Mouse (Mus musculus) adrenal gland, postnatal 25 days (tissue): ENCODE results near the gene 2210408I21Rik. TPM values are rescaled to one million over a fixed set of nuclear protein-coding genes. Genes with fewer than 3 reads are reported as not detected.
"Not testable (repeated sequence)": the region's sequence is repeated elsewhere in the genome, so short reads cannot be mapped to it uniquely, and the experiment has no call there.

ENCODE experiments used
- DNase-seq: peaks from one replicate; pipeline ENCODE4 v3.0.0; 2021; ENCODE audit warnings: mixed read lengths
- long read RNA-seq: library from polyadenylated mRNA; stranded (forward); transcript quantifications from one replicate; pipeline ENCODE4 v2.0.0, GENCODE M21; 2021
- total RNA-seq: library from RNA; stranded (reverse); gene quantifications from 2 replicates; pipeline ENCODE4 v1.2.3, GENCODE M21; 2021

2210408I21Rik gene
- total RNA-seq, result 11.2 TPM in 2 replicates
- long read RNA-seq, partial matches to known transcripts, result 1 of 5 reads
- long read RNA-seq, other reads (novel, unspliced or antisense), result 2 of 5 reads

DNA sequence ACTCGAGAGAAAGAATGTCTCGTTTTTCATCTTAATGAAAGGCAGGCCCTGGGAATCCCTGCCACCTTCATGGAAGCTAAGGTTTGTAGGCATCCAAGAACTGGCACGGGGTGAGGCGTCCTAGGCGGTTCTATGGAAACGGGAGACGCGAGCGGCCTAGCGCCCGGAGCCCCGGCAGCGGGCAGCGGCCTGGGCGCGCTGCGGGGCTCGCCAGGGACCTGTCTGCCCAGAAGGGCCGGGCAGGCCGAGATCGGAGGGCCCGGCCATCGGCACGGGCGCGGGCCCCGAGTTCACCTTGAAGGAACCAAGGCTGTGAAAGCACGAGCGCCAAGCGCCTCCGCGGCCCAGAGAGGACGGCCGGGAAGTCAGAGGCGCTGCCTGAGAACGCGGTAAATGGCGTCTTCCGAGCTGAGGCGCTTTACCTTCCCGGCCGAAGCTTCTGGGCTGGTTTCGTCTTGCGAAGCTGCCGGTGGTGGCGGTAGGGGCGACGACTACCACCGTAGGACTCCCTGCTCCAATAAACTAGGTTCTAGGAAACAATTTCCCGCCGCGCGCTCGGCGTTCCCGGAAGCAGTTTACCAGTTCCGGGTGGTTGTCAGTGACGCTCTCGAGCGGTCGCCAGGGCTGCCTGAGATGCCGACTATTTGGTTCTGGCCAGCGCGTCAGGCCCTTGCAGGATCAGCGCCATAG is at the start of gene 2210408I21Rik, which contains the start of gene Slf1:
2210408I21Rik (plus strand) TSS at position 610 of the 690 bp plus-strand sequence.
Slf1 (minus strand) TSS at position 543 of the 690 bp plus-strand sequence.
- peak; percentile 89 for DNase-seq

DNA sequence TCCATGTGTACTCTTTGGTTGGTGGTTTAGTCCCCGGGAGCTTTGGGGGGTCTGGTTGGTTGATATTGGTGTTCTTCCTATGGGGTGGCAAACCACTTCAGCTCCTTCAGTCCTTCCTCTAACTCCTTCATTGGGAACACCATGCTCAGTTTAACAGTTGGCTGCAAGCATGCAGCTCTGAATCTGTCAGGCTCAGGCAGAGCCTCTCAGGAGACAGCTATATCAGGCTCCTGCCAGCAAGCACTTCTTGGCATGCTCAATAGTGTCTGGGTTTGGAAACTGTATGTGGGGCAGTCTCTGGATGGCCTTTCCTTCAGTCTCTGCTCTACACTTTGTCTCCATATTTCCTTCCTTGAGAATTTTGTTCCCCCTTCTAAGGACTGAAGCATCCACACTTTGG is 42.5 kb upstream of the 2210408I21Rik start:
- not testable (repeated sequence) for DNase-seq

DNA sequence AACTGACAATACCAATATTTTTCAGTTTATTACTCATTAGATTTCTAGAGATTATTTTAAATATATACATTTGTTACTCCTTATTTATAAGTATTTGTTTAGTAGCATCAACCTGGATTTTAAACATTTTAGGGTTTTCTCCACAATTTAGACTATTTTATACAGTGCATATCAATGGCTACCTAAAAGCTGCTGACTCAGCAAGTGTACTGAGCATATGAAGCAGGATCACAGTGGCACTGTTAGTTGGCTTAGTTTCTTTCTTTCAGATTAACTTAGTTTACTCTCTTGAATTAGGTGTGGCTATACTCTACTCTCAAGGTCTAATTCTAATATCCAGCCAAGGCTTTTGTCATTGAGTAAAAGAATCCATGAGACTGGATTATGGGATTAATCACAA is 27.6 kb upstream of the 2210408I21Rik start:
- no peak for DNase-seq

DNA sequence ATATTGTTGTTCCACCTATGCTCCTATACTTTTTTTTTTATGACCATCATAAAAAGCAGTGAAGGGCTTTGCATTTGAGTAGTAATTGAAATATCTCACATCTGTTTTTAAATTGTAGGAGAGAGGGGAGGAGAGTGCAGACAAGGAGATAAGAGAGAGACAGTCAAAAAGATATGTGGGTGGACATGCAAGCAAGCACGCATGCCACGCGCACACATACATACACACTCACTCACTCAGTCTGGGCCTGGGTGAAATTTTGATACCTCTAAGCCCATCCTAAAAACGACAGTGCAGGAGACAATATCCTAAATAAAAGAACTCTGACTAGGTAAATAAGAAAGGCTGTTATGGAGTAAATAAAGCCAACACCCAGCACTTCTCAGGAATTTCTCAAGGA is 16.6 kb upstream of the 2210408I21Rik start:
- no peak for DNase-seq

DNA sequence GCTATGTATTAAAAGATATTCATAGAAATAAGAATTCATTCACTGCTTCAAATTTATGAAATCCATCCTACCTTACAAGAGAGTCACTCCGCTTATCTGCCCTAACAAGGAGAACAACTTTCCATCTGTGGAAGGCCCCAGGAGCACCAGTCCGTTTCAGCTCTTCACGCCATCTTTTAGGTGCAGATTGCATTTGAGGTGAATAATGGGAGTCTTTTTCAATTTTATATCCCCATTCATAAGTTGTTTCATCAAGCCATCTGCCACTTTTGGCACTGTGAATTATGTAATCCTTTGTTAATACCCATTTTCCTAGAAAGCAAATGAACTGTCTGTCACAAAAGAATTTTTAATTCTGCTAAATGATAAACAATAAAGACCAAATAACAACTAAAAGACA is 10.2 kb upstream of the 2210408I21Rik start:
- DNase-seq, result no peak

DNA sequence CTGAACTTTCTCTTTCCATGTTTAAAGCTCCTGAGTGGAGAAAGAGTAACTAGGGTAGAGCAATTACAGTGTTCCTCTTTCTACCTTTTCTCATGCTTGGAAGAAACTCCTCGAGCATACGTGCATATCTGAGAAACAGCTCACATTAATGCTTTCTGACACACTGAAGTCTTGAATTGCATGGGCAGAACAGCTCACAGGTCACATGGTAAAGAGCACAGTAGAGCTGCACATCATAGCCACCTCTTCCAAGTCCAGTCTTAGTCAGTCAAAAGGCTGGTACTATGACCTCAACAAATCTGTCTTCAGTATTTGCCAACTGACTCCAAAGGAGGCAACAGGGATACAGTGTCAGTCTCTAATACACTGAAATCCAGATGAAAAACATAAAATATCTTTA is 7.1 kb upstream of the 2210408I21Rik start:
- no peak for DNase-seq

DNA sequence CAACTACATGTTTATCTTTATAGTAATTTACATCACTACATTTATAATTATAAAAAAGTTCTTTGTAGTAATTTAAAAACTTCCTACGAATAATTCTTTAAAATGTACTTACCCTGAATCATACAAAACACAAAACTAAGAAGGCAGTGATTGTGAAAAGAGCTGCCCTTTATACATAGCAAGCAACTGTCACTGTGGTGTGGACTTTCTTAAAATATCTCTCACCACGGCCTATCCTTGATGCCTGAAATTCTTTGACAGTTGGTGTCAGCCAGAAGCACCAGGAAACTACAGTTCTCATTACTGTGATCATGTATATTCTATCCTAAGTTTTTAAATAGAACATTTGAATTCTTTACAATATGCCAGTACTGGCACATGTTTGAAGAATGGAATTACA is 4.2 kb upstream of the 2210408I21Rik start:
- no peak for DNase-seq

DNA sequence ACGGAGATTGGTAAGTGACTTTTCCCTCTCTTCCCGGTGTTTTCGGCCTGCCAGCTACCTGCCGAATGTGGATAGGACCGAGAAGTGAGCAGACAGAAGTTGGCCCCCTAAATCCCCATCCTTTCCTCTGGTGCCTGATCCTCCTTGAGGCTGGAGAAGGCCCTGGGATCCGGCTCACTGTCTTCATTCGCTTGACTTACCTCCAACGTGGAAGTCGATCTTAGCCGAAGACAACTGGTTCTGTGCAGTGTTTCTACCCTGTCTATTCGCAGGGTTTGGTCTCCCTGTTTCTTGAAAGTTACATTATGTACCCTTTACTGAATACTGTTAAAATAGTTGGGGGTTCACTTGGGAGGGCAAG is 261 bp downstream of the 2210408I21Rik start:
- no peak for DNase-seq

DNA sequence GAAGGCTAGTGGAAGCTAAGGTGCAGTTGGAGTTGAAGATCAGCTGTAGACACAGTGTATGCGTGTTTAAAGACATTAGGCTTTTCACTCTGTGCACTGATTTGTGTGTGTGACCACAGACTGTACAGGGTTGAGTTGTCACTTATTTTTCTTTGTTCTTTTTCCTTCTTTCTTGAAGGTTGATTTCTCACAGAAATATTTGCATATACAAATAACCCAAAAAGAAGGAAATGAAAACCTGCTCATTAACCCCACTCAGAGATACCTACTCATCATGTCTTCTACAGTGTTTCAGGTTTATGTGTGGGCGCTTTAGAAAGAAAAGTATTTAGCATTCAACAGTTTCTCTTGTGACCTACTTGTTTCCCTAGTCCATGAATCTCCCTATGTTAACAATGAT is 5.5 kb downstream of the 2210408I21Rik start:
- no peak for DNase-seq

DNA sequence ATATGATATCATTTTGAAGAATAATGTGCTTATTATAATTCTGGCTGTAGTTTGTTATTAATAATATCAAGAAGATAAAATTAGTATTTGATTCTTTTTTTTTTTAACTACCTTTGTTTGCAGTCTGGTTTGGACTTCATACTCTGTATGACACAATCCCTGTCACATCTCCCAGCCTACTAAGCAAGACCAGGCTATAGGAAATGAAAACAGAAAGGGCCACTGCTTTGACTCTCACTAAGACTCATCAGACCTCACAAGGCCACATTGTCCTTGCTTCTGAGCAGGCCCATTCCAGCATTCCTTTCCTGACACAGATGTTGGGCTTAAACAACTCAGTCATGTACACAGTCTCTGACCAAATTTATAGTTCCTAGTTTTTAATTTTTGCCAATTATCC is 42.6 kb downstream of the 2210408I21Rik start:
- no peak for DNase-seq

DNA sequence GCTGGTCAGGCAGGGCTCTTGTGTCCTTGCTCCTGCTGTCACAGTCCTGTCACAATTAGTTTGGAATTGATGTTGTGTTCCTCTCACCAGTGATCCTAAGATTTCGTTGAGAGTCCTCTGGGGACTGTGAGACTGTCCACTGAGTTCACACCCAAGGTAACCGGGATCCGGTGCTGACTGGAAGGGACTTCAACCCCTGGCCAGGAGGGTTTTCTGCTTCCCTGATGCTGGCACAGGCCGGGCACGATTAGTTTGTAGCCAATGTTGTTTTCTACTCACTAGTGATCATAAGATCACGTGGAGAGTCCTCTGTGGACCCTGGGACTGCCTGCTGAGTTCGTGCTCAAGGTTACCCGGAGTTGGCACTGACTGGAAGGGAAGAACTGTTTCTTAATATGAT is 55.3 kb downstream of the 2210408I21Rik start:
- no peak for DNase-seq

DNA sequence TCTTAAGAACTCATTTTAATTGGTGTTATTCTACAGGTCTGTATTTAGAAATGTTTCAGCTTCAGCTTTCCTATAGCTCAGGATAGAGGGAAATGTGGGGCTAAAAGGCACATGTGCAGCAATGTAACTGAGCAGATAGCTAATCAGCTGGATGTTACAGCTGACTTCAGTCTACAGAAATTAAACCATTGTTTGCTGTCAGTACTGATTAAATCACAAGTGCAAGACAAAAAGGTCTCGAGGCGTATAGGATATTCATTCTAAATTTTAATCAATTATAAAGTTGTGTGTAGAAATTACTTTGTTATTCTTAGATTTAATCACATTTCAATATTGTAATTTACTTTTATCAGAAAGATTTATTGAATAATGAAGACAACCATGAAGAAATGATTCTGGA is 56.9 kb downstream of the 2210408I21Rik start:
- no peak for DNase-seq

DNA sequence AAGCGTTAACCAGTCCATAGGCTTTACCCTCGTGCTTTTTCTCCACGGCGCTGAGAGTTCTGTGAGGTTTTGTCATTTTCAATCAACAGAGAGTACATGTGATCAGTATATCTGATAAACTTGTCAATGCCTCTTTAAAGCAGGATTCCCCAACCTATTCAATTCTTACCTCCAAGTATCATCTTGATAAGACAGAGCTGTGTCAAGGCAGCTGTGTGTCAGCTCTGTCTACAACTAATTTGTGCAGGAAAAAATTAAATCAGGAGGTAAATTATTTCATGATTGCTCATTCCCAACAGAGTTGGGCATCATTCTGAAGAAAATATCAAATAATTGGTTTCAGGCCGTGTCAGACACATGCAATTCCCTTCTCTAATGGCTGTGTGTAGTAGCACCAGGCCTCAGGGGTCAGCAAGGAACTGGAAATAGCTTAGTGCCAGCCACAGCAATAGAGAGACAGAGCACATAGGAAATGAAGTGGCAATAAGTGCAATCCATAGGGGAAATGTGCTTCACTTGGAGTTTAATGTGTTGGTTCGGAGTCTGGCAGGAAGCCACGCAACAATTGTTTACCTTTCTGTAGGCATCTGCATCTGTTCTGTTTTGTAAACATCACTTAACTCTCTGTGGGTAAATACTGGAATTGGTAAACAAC is 73.6 kb downstream of the 2210408I21Rik start:
- DNase-seq, result no peak

DNA sequence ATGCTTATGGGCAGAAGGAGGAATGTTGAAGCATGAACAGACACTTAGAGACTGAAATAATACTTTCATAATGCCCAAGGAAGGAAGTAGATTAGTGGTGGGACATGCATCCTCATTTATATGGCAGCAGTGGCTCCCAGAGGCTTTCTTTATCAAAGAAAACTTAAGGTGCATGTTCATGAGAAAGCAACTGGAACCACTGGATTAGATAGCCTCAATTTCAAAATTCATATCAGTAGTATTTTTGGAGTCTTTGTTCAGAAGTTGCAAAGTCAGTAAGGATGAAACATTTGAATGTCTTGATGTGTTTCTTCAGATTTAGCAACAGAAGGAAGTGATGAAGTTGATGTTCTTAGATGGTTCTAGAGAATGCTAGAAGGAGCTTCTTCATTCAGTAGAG is 77.9 kb downstream of the 2210408I21Rik start:
- no peak for DNase-seq

DNA sequence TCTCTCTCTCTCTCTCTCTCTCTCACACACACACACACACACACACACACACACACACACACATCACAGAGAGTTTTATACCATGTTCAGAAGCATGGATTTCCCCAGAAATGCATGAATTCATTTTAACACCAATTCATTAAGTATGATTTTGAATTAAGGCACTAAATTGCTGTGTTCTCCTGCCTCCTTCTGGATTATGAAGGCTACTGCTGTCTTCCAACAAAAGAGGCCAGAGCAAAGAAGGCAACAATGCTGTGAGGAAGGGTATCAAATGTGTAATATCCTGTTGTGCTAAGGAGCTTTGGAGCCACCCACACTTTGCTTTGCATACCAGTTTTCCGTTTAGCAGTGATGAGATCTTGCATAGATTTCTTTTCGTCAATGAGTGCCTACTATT is 80.1 kb downstream of the 2210408I21Rik start:
- no peak for DNase-seq

DNA sequence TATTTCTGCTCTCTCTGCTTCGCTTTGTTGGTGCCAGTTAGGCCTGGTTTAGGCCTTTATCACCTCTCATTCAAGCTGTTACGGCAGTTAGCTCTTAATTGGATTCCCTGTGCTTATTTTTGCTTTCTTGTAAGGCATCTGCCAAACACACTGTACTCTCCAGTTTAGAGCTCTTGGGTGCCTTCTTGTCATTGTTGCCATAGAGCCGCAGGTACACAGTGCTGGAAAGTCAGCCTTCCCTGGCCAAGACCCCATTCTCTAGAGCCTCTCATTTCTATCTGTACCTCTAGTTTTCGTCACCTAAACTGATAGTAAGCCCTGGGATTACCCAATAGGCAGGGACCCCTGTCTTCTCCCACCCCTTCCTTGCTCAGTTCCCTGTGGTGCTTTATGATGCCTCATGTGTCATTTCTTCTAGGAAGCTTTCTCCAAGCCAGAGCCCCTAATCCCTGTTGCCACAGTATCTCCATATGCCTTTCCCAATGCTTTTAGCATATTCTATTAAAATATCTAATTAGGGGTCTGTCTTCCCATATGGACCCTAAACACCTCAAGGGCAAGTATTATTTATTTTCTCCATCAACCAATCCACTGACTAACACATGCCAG is 82.4 kb downstream of the 2210408I21Rik start:
- DNase-seq, result no peak

DNA sequence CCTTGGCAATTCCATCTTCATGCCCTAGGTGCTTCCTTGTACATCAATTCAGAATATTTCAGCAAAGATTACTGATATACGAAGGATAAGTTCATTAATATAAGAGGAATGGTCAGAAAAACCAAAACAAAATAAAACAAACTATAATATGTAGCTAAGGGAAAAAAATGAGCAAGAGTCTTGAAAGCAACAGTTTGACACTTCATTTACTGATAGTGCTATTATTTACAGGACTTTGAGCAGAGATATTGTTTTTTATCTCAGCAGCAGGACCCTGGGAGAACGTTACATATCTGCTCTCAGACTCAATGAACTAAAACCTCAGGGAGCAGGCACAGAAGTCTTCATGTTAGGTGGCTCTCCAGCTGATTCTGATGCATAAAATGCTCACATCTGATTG is 85.7 kb downstream of the 2210408I21Rik start:
- no peak for DNase-seq

DNA sequence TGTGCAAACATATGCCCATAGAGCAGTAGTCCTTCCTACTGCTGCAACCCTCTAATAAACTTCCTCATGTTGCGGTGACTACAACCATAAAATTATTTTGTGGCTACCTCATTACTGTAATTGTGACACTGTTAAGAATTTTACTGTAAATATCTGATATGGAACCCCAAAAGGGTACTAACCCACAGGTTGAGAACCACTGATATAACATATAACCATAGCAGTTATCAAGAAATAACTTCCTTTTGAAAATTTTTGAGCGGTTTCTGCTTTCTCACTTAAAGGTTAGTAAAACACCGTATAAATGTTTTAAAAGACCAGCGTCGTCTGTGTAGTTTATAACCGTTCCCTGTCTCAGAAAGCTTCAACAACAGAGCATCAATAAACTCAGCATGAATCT is 121.2 kb downstream of the 2210408I21Rik start:
- DNase-seq, result no peak

DNA sequence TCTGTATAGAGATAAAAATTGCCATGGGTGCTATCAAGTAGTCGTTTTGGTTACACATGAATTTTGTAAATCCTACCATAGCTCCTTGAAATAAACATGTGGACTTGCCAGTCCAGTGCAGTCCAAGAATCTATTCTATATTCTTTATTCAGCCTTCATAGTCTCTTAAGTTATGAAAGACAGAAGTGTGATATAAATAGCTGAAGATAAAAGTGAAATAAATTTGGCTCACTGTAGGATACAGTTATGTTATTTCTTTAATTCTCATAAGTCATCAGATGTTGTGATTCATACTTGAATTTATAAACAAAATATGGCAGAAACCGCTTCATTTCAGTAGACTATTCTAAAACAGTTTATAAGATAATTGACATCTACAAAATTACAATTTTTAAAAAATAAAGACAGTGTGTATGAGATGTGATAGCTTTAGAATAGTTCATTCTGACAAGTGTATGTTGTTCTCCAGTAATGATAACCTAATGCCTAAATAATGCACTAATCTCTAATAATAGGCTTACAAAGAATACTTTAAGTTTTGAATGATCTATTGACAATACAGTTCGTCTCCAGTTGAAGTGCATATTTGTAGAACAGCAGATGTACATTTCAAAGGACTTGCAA is 127.5 kb downstream of the 2210408I21Rik start:
- DNase-seq, result no peak

DNA sequence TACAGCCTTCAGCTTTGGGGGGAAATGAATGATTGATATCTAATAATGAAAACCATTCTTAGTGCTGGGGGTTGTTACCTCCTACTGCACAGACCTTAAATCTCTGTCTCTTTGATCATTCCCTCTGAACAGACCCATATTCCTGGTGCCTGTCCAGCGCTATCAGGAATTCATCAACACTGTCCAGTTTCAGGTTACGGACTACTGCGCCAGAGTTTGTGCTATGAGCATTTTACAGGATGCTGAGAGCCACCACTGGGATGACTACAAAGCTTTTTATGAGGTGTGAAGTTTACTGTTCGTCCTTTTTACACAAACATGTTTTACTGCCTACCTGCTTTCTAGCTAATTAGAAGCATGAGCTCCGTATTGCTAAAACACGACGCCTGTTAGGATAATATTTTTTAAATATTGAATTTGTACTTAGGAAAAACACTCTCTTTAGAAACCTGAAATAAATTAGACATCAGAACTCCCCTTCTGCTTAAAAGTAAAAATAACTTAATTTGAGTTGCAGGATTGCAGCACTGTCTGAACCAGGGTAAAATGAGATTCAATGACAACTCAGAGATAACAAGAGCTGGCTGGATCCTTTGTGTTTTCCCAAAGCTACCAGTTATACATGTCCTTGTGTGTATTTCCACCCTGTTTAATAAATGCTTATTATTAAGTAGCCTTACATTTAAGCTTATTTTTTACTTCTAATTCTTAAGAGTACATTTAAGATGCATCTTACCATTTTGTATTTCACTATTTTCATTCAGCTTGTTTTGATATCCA is 128.2 kb downstream of the 2210408I21Rik start:
- DNase-seq, result no peak

DNA sequence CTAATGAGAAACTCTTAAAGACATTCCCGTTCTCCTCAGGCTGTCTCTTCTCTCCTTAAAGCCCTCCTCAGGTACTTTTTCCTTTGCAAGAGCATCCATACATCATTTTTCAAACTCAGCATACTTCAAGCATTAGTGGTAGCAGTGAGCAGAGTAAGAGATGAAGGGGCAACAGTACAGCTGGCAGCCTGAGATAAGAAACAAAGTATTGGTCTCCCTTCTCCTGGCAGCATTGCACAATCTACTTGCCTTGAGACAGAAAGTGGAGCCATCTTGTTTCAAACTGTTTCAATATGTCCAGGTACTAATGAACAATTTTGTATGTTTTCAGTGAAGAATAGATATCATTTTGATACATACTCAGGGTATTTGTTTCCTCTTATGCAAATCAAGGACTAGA is 129.1 kb downstream of the 2210408I21Rik start:
- no peak for DNase-seq

DNA sequence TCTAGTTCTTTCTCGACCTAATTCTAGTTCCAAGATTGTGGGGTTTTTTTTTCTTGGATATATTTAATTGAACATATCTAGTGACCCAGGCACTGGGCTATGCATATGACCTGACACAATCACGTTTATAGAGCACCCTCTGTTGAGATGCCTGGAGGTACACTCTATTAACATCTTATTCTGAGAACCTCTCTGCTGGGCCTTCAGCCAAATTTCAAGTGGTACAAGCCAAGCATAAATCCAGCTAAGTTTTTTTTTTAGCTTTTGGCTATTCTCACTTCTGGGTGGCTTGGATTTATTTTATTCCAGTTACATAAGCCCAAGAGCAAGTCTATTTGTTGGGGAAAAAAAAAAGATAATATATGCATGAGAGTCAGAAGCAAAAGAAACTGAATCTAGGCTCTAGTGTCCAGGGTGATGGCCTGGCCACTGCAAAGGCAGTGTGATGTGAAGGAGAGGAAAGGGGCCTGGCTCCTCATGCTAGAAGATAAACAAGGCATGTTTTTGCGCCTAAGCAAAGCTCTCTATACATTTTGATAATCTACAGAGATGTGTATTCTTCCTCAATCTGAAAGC is 139.9 kb downstream of the 2210408I21Rik start:
- no peak for DNase-seq
